Mouse (Mus musculus) midbrain, embryonic 13.5 days (tissue): Measurements from ENCODE around the gene Aurkaip1. TPM values are rescaled to one million over a fixed set of nuclear protein-coding genes. Genes with fewer than 3 reads are reported as not detected.

Experiments used
- ATAC-seq: fragments of 200-750 bp; cut with Nextera tagmentation; 2 replicates; pipeline ENCODE4 v1.8.0; 2017; ENCODE audit warnings: mild to moderate bottlenecking, moderate TSS enrichment, moderate library complexity
- H3K27ac ChIP-seq: fragments of 300-500 bp; sonication (generic); 2 replicates; pipeline ENCODE4 v1.5.1; 2015; ENCODE audit warnings: inconsistent platforms, mild to moderate bottlenecking, moderate library complexity
- H3K27me3 ChIP-seq: fragments of 300-500 bp; sonication (generic); 2 replicates; pipeline ENCODE4 v1.6.1; 2015; ENCODE audit warnings: mild to moderate bottlenecking, inconsistent platforms
- H3K36me3 ChIP-seq: fragments of 300-500 bp; sonication (generic); 2 replicates; pipeline ENCODE4 v1.6.1; 2015; ENCODE audit warnings: mild to moderate bottlenecking, inconsistent platforms
- H3K4me1 ChIP-seq: fragments of 300-500 bp; sonication (generic); replicated peaks from 2 replicates; pipeline ENCODE4 v1.6.1; 2015; ENCODE audit warnings: inconsistent platforms
- H3K4me2 ChIP-seq: fragments of 300-500 bp; sonication (generic); replicated peaks from 2 replicates; pipeline ENCODE4 v1.6.1; 2015; ENCODE audit warnings: moderate library complexity, mild to moderate bottlenecking, inconsistent platforms
- H3K4me3 ChIP-seq: fragments of 300-500 bp; sonication (generic); replicated peaks from 2 replicates; pipeline ENCODE4 v1.5.1; 2015; ENCODE audit warnings: mild to moderate bottlenecking, inconsistent platforms
- H3K9ac ChIP-seq: fragments of 300-500 bp; sonication (generic); replicated peaks from 2 replicates; pipeline ENCODE4 v1.6.1; 2015; ENCODE audit warnings: mild to moderate bottlenecking, inconsistent platforms
- H3K9me3 ChIP-seq: fragments of 300-500 bp; sonication (generic); 2 replicates; pipeline ENCODE4 v1.6.1; 2016; ENCODE audit warnings: mild to moderate bottlenecking, inconsistent platforms
- WGBS: fragments of 180-500 bp; shearing (Covaris S2); methylation state at CpG from one replicate; pipeline ENCODE4 v1.1.7; 2015; 5-methylcytosine and 5-hydroxymethylcytosine counted together
- polyA plus RNA-seq: library from polyadenylated mRNA; unstranded; fragments of >200 nt; fragmentation: Nextera tagmentation; extraction: Ambion mirVana; gene quantifications from 2 replicates; pipeline ENCODE4 v1.2.1, GENCODE M21; 2015

Aurkaip1 gene
- polyA plus RNA-seq, 1 experiment from 2014 or later, result 146 TPM

GRCm38 (mm10) chr4:155846871-155847578, 16.0 kb downstream of the Aurkaip1 start, which contains the start of gene Dvl1:
Gene Dvl1, plus strand, starts transcription at chr4:155847402.
- peak within 1 kb of the TSS; percentile 93 for H3K9ac ChIP-seq
- peak; percentile 88 for ATAC-seq
- peak within 1 kb of the TSS; percentile 81 for H3K4me2 ChIP-seq
- H3K36me3 ChIP-seq, result 0 out of 2 replicates have a peak, but pooled peaks cover 4% of the 10 kb centered on the region
- peak within 1 kb of the TSS; percentile 81 for H3K4me3 ChIP-seq
- H3K4me1 ChIP-seq, result peaks cover 45% of the 10 kb centered on the region
- H3K9me3 ChIP-seq, result no peaks in the 10 kb centered on the region
- H3K27me3 ChIP-seq, result peaks cover 7% of the 10 kb centered on the region; the same call in 1 of the 2 replicates
- peak within 1 kb of the TSS; percentile 84 for H3K27ac ChIP-seq
- 2% methylated on average over 65 of the region's 65 CpGs for WGBS

- peaks cover 45% of the 10 kb centered on the region for H3K4me1 ChIP-seq
- H3K36me3 ChIP-seq, result 0 out of 2 replicates have a peak, but pooled peaks cover 7% of the 10 kb centered on the region
- WGBS, result 1% methylated on average over 59 of the region's 69 CpGs
- H3K4me2 ChIP-seq, result peak overlapping the region; percentile 81
- H3K27me3 ChIP-seq, result 0 out of 2 replicates have a peak, but pooled peaks cover 2% of the 10 kb centered on the region
- peak overlapping the region; percentile 93 for H3K9ac ChIP-seq
- ATAC-seq, result peak; percentile 53
- H3K9me3 ChIP-seq, result no peaks in the 10 kb centered on the region
- H3K4me3 ChIP-seq, result peak overlapping the region; percentile 81
- peak overlapping the region; percentile 84 for H3K27ac ChIP-seq
Observed at GRCm38 (mm10) chr4:155847591-155848352, 16.7 kb downstream of the Aurkaip1 start.

GRCm38 (mm10) chr4:155848434-155849095, 17.5 kb downstream of the Aurkaip1 start:
- H3K9ac ChIP-seq, result peak overlapping the region; percentile 93
- H3K36me3 ChIP-seq, result peaks cover 15% of the 10 kb centered on the region; the same call in 1 of the 2 replicates
- WGBS, result 58% methylated on average over 7 of the region's 7 CpGs
- H3K27ac ChIP-seq, result no peak overlapping the region
- peak overlapping the region; percentile 81 for H3K4me3 ChIP-seq
- peak overlapping the region; percentile 81 for H3K4me2 ChIP-seq
- peaks cover 45% of the 10 kb centered on the region for H3K4me1 ChIP-seq
- no peaks in the 10 kb centered on the region for H3K9me3 ChIP-seq
- H3K27me3 ChIP-seq, result no peaks in the 10 kb centered on the region
- peak; percentile 0; the same call in 1 of the 2 replicates for ATAC-seq

GRCm38 (mm10) chr4:155849391-155849790, 18.3 kb downstream of the Aurkaip1 start:
- peak overlapping the region; percentile 93; the same call in 1 of the 2 replicates for H3K9ac ChIP-seq
- H3K36me3 ChIP-seq, result peaks cover 23% of the 10 kb centered on the region
- peak overlapping the region; percentile 81; the same call in 1 of the 2 replicates for H3K4me3 ChIP-seq
- ATAC-seq, result no peak
- no peaks in the 10 kb centered on the region for H3K27me3 ChIP-seq
- H3K27ac ChIP-seq, result no peak overlapping the region
- peak overlapping the region; percentile 81 for H3K4me2 ChIP-seq
- no peaks in the 10 kb centered on the region for H3K9me3 ChIP-seq
- 89% methylated on average over 2 of the region's 2 CpGs for WGBS
- H3K4me1 ChIP-seq, result peaks cover 45% of the 10 kb centered on the region

- peaks cover 28% of the 10 kb centered on the region for H3K36me3 ChIP-seq
- H3K27me3 ChIP-seq, result no peaks in the 10 kb centered on the region
- H3K4me2 ChIP-seq, result peak overlapping the region; percentile 81; the same call in 1 of the 2 replicates
- no peak overlapping the region for H3K4me3 ChIP-seq
- H3K27ac ChIP-seq, result no peak overlapping the region
- no peak for ATAC-seq
- H3K4me1 ChIP-seq, result peaks cover 45% of the 10 kb centered on the region
- no peaks in the 10 kb centered on the region for H3K9me3 ChIP-seq
- WGBS, result 95% methylated on average over 3 of the region's 3 CpGs
- H3K9ac ChIP-seq, result 0 out of 2 replicates have a peak overlapping the region, but pooled peaks have one; percentile 16
Observed at GRCm38 (mm10) chr4:155849792-155850451, 18.9 kb downstream of the Aurkaip1 start.

GRCm38 (mm10) chr4:155851368-155851767, 20.3 kb downstream of the Aurkaip1 start:
- no peak overlapping the region for H3K27ac ChIP-seq

GRCm38 (mm10) chr4:155851951-155852411, 20.9 kb downstream of the Aurkaip1 start:
- Histone ChIP-seq H3K4me3 (no peak overlapping the region), H3K9me3 (no peaks in the 10 kb centered on the region), H3K9ac (no peak overlapping the region), H3K27ac (no peak overlapping the region), H3K4me1 (peaks cover 38% of the 10 kb centered on the region), H3K36me3 (peaks cover 49% of the 10 kb centered on the region), H3K27me3 (no peaks in the 10 kb centered on the region), H3K4me2 (no peak overlapping the region)
- WGBS, result 84% methylated on average over 2 of the region's 2 CpGs
- ATAC-seq, result no peak

More at GRCm38 (mm10) chr4:155851368-155851767, 20.3 kb downstream of the Aurkaip1 start:
- no peak overlapping the region for H3K9ac ChIP-seq
- 83% methylated on average over 3 of the region's 3 CpGs for WGBS
- peaks cover 44% of the 10 kb centered on the region for H3K4me1 ChIP-seq
- H3K9me3 ChIP-seq, result no peaks in the 10 kb centered on the region
- H3K4me2 ChIP-seq, result no peak overlapping the region
- no peak overlapping the region for H3K4me3 ChIP-seq
- no peak for ATAC-seq
- H3K27me3 ChIP-seq, result no peaks in the 10 kb centered on the region
- peaks cover 43% of the 10 kb centered on the region for H3K36me3 ChIP-seq

- H3K36me3 ChIP-seq, result peaks cover 63% of the 10 kb centered on the region
- no peak overlapping the region for H3K27ac ChIP-seq
- H3K4me2 ChIP-seq, result no peak overlapping the region
- no peaks in the 10 kb centered on the region for H3K9me3 ChIP-seq
- WGBS, result 89% methylated on average over 9 of the region's 9 CpGs
- H3K9ac ChIP-seq, result no peak overlapping the region
- no peak overlapping the region for H3K4me3 ChIP-seq
- ATAC-seq, result no peak
- H3K27me3 ChIP-seq, result no peaks in the 10 kb centered on the region
- H3K4me1 ChIP-seq, result peaks cover 31% of the 10 kb centered on the region
Observed at GRCm38 (mm10) chr4:155853421-155853820, 22.3 kb downstream of the Aurkaip1 start.

- WGBS, result 96% methylated on average over 12 of the region's 12 CpGs
- Histone ChIP-seq H3K4me1 (peaks cover 15% of the 10 kb centered on the region; the same call in 1 of the 2 replicates), H3K9ac (no peak overlapping the region), H3K4me3 (no peak overlapping the region), H3K27ac (no peak overlapping the region), H3K27me3 (no peaks in the 10 kb centered on the region), H3K4me2 (no peak overlapping the region), H3K9me3 (no peaks in the 10 kb centered on the region), H3K36me3 (peaks cover 79% of the 10 kb centered on the region)
- ATAC-seq, result no peak
Observed at GRCm38 (mm10) chr4:155854991-155855390, 23.9 kb downstream of the Aurkaip1 start.

- H3K4me1 ChIP-seq, result peaks cover 6% of the 10 kb centered on the region; the same call in 1 of the 2 replicates
- WGBS, result 92% methylated on average over 12 of the region's 12 CpGs
- H3K9ac ChIP-seq, result no peak overlapping the region
- H3K36me3 ChIP-seq, result peaks cover 90% of the 10 kb centered on the region
- H3K27me3 ChIP-seq, result no peaks in the 10 kb centered on the region
- H3K27ac ChIP-seq, result no peak overlapping the region
- H3K4me3 ChIP-seq, result no peak overlapping the region
- no peak overlapping the region for H3K4me2 ChIP-seq
- H3K9me3 ChIP-seq, result no peaks in the 10 kb centered on the region
- ATAC-seq, result no peak
Observed at GRCm38 (mm10) chr4:155856071-155856470, 25.0 kb downstream of the Aurkaip1 start.

- Histone ChIP-seq H3K36me3 (peaks cover 94% of the 10 kb centered on the region), H3K9ac (no peak overlapping the region), H3K9me3 (no peaks in the 10 kb centered on the region), H3K4me2 (no peak overlapping the region), H3K27ac (no peak overlapping the region), H3K4me3 (no peak overlapping the region), H3K27me3 (no peaks in the 10 kb centered on the region), H3K4me1 (0 out of 2 replicates have a peak, but pooled peaks cover under 1% of the 10 kb centered on the region)
- no peak for ATAC-seq
- 88% methylated on average over 3 of the region's 3 CpGs for WGBS
Observed at GRCm38 (mm10) chr4:155856881-155857280, 25.8 kb downstream of the Aurkaip1 start.
